Mouse (Mus musculus): Measurements from ENCODE around the gene Megf6. TPM values are rescaled to one million over a fixed set of nuclear protein-coding genes. Genes with fewer than 3 reads are reported as not detected.

The Megf6 gene
- total RNA-seq, 4 experiments from 2014 or later, result 0.21 to 0.67 (median 0.25) TPM

Other genes with a start within 250 kb of the Megf6 start
- gene A430005L14Rik, start 213.5 kb upstream of the Megf6 start, total RNA-seq (2022), result 10 to 100 TPM; 17.1 to 20.3 (median 18.1) TPM
- gene Dffb, start 195.6 kb upstream of the Megf6 start, total RNA-seq (2022), result 1 to 10 TPM in 2 of 4 experiments, under 1 TPM in 2; 0.83 to 2.2 (median 1.1) TPM
- gene Cep104, start 195.5 kb upstream of the Megf6 start, total RNA-seq (2022), result 10 to 100 TPM; 28.2 to 34.0 (median 28.5) TPM
- gene Lrrc47, start 159.0 kb upstream of the Megf6 start, total RNA-seq (2022), result 10 to 100 TPM; 19.4 to 29.8 (median 25.0) TPM
- gene Smim1, start 144.5 kb upstream of the Megf6 start, total RNA-seq (2022), result 1 to 10 TPM in 3 of 4 experiments, under 1 TPM in 1; 0.46 to 3.4 (median 1.4) TPM
- not detected for gene Ccdc27, start 128.1 kb upstream of the Megf6 start, total RNA-seq (2022)
- gene Trp73, start 30.5 kb upstream of the Megf6 start, total RNA-seq (2022), result not detected
- gene Wrap73, start 28.4 kb upstream of the Megf6 start, total RNA-seq (2022), result 10 to 100 TPM; 10.4 to 12.8 (median 11.4) TPM
- 100 to 1,000 TPM in 2 of 4 experiments, 10 to 100 TPM in 2; 97.3 to 122 (median 108) TPM for gene Tprgl, start 10.1 kb upstream of the Megf6 start, total RNA-seq (2022)
- gene Arhgef16, start 130.9 kb downstream of the Megf6 start, total RNA-seq (2022), result under 1 TPM in 3 of 4 experiments, not detected in 1; 0.15 to 0.67 (median 0.17) TPM
- gene B230104I21Rik, start 165.4 kb downstream of the Megf6 start, total RNA-seq (2022), result not detected